Mouse (Mus musculus) thymus, adult 18-20 months (tissue): ENCODE data around the gene Rnpepl1.

Experiments used
- DNase-seq, 2 experiments: peaks; one replicate each; pipeline ENCODE4 v3.0.0; 2022; ENCODE audit warnings: mixed read lengths in 2 of 2

The Rnpepl1 gene

GRCm38 (mm10) chr1:92910239-92910885 lies at the start of gene Rnpepl1:
TSS of gene Rnpepl1 (plus strand) at chr1:92910783.
- peak; percentile 61 to 66 for DNase-seq

GRCm38 (mm10) chr1:92861503-92861902 lies 49.1 kb upstream of the Rnpepl1 start:
- no peak for DNase-seq

GRCm38 (mm10) chr1:92863268-92863667 lies 47.3 kb upstream of the Rnpepl1 start:
- DNase-seq = no peak

GRCm38 (mm10) chr1:92866170-92866569 lies 44.4 kb upstream of the Rnpepl1 start:
- no peak for DNase-seq

GRCm38 (mm10) chr1:92869985-92870384 lies 40.6 kb upstream of the Rnpepl1 start:
- DNase-seq = no peak

- no peak for DNase-seq
Measured at GRCm38 (mm10) chr1:92872666-92873065, 37.9 kb upstream of the Rnpepl1 start.

GRCm38 (mm10) chr1:92874011-92874410 lies 36.6 kb upstream of the Rnpepl1 start:
- no peak for DNase-seq

GRCm38 (mm10) chr1:92875360-92876111 lies 35.0 kb upstream of the Rnpepl1 start:
- no peak for DNase-seq

- DNase-seq = no peak
Measured at GRCm38 (mm10) chr1:92877431-92877978, 33.1 kb upstream of the Rnpepl1 start.

GRCm38 (mm10) chr1:92878066-92878741 lies 32.4 kb upstream of the Rnpepl1 start:
- no peak for DNase-seq

- DNase-seq = no peak
Measured at GRCm38 (mm10) chr1:92879266-92879665, 31.3 kb upstream of the Rnpepl1 start.

GRCm38 (mm10) chr1:92880101-92880500 lies 30.5 kb upstream of the Rnpepl1 start:
- DNase-seq = no peak

GRCm38 (mm10) chr1:92881982-92882381 lies 28.6 kb upstream of the Rnpepl1 start:
- no peak for DNase-seq

GRCm38 (mm10) chr1:92888901-92889655 lies 21.5 kb upstream of the Rnpepl1 start:
- no peak for DNase-seq

GRCm38 (mm10) chr1:92892791-92893190 lies 17.8 kb upstream of the Rnpepl1 start:
- no peak for DNase-seq

- DNase-seq = no peak
Measured at GRCm38 (mm10) chr1:92893896-92894295, 16.7 kb upstream of the Rnpepl1 start.

- DNase-seq = peak; percentile 57 to 59
Measured at GRCm38 (mm10) chr1:92895089-92895488, 15.5 kb upstream of the Rnpepl1 start.

GRCm38 (mm10) chr1:92902786-92903185 lies 7.8 kb upstream of the Rnpepl1 start, which contains the start of gene Ankmy1:
TSS of gene Ankmy1 (minus strand) at chr1:92902906.
- DNase-seq = no peak

GRCm38 (mm10) chr1:92903627-92904026 lies 7.0 kb upstream of the Rnpepl1 start:
- no peak for DNase-seq

GRCm38 (mm10) chr1:92905703-92906310 lies 4.8 kb upstream of the Rnpepl1 start:
- no peak for DNase-seq

- peak; percentile 70 to 79 for DNase-seq
Measured at GRCm38 (mm10) chr1:92906779-92907631, 3.6 kb upstream of the Rnpepl1 start, which contains the start of gene Dusp28. TSS of gene Dusp28 (plus strand) at chr1:92906981.
